Mouse (Mus musculus): ENCODE measurements at regions not wholly inside any gene's neighbourhood (a gene's known extent, or its start where the extent isn't known, plus 50 kb on each side); places are given as distances from the start of the nearest gene placed in this dataset.

DNA sequence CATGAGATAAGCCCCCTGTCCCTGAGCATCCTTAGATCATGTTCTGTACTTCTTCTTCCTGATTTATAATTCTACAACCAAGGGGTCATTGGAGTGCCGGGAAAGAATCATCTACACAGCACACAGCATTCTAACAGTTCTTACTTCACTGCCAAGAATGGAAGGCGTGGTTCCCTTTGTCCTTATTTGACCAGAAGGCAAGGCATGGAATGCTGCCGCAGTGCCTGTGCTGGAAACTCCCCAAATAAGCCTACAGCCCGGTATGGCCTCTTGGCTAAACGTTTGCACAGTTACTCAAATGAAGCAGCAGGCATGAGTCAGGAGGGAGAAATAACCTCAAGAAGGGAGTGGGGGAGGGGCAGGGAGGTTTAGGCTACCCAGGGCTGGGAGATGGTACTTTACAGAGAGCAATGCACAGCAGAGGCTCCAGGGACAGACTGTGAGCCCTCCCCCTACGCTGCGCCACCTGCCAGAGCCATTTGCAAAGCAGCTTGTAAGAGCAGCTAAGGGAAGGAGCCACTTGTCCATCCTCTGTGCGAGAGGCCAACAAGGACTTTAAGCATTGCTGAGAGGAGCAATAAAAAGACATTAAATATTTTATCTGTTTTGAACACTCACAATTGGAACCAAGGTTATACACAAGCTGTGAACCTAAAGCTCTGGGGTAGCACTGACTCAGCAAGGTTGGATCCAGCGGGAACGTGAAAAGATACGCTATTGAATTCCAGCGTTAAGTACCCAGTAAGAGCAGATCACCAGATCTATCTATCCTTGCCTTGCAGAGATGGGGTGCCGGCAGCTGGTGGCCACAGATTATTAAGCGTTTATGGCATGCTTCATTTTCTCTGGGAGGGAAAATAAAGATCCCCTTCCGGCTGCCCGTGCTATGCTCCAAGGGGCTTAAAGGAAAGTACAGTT is 104.2 kb upstream of the Klf7 start:
- no peak for TF ChIP-seq POLR2A (IDR thresholded peaks at IDR 0.05; ENCODE audit: extremely low read depth, insufficient read depth, low read length)
- TF ChIP-seq CTCF (IDR thresholded peaks at IDR 0.05; ENCODE audit: low read depth, low read length): no peak

Data from liver, adult 2 months (tissue).